Mouse (Mus musculus) midbrain, embryonic 15.5 days (tissue): Measurements from ENCODE around the gene Gja5. TPM values are rescaled to one million over a fixed set of nuclear protein-coding genes. Genes with fewer than 3 reads are reported as not detected.

Experiments
- ATAC-seq: fragments of 200-750 bp; cut with Nextera tagmentation; replicated peaks from 2 replicates; pipeline ENCODE4 v1.8.0; 2017; ENCODE audit warnings: moderate TSS enrichment
- H3K27ac ChIP-seq: fragments of 300-500 bp; sonication (generic); 2 replicates; pipeline ENCODE4 v1.5.1; 2015; ENCODE audit warnings: mild to moderate bottlenecking, inconsistent platforms
- H3K27me3 ChIP-seq: fragments of 300-500 bp; sonication (generic); replicated peaks from 2 replicates; pipeline ENCODE4 v1.6.1; 2015; ENCODE audit warnings: inconsistent platforms
- H3K36me3 ChIP-seq: fragments of 300-500 bp; sonication (generic); replicated peaks from 2 replicates; pipeline ENCODE4 v1.6.1; 2015; ENCODE audit warnings: inconsistent platforms
- H3K4me1 ChIP-seq: fragments of 300-500 bp; sonication (generic); 2 replicates; pipeline ENCODE4 v1.6.1; 2015; ENCODE audit warnings: inconsistent platforms
- H3K4me2 ChIP-seq: fragments of 300-500 bp; sonication (generic); 2 replicates; pipeline ENCODE4 v1.6.1; 2015; ENCODE audit warnings: inconsistent platforms, mild to moderate bottlenecking, moderate library complexity
- H3K4me3 ChIP-seq: fragments of 300-500 bp; sonication (generic); 2 replicates; pipeline ENCODE4 v1.5.1; 2015; ENCODE audit warnings: mild to moderate bottlenecking, inconsistent platforms
- H3K9ac ChIP-seq: fragments of 300-500 bp; sonication (generic); 2 replicates; pipeline ENCODE4 v1.6.1; 2015; ENCODE audit warnings: mild to moderate bottlenecking, inconsistent platforms
- H3K9me3 ChIP-seq: fragments of 300-500 bp; sonication (generic); 2 replicates; pipeline ENCODE4 v1.6.1; 2016; ENCODE audit warnings: inconsistent platforms
- WGBS: fragments of 180-500 bp; shearing (Covaris S2); methylation state at CpG from one replicate; pipeline ENCODE4 v1.1.7; 2015; ENCODE audit warnings: mixed read lengths; 5-methylcytosine and 5-hydroxymethylcytosine counted together
- polyA plus RNA-seq: library from polyadenylated mRNA; unstranded; fragments of >200 nt; fragmentation: Nextera tagmentation; extraction: Ambion mirVana; gene quantifications from 2 replicates; pipeline ENCODE4 v1.2.1, GENCODE M21; 2015

Gene Gja5
- polyA plus RNA-seq, result 3.1 and 4.7 TPM in 2 replicates

- Histone ChIP-seq H3K36me3 (no peaks in the 10 kb centered on the region), H3K4me1 (peaks cover 11% of the 10 kb centered on the region), H3K27me3 (peaks cover 11% of the 10 kb centered on the region; the same call in 1 of the 2 replicates), H3K9me3 (no peaks in the 10 kb centered on the region), H3K4me3 (peak within 1 kb of the TSS; percentile 99), H3K9ac (peak within 1 kb of the TSS; percentile 98), H3K27ac (peak within 1 kb of the TSS; percentile 76), H3K4me2 (peak within 1 kb of the TSS; percentile 68)
- ATAC-seq, result 0 out of 2 replicates have a peak, but pooled peaks have one; percentile 1
- 15% methylated on average over 14 of the region's 14 CpGs for WGBS
These were observed at the start of gene Gja5 for GRCm38 (mm10) chr3:96904393-96904792. Gja5 (plus strand) TSS chr3:96904693.

GRCm38 (mm10) chr3:96855833-96856232 lies 48.7 kb upstream of the Gja5 start:
- Histone ChIP-seq H3K27me3 (no peaks in the 10 kb centered on the region), H3K27ac (no peak overlapping the region), H3K9me3 (no peaks in the 10 kb centered on the region), H3K4me1 (no peaks in the 10 kb centered on the region), H3K4me3 (no peak overlapping the region), H3K4me2 (no peak overlapping the region), H3K9ac (no peak overlapping the region), H3K36me3 (no peaks in the 10 kb centered on the region)
- WGBS, result 74% methylated on average over 3 of the region's 3 CpGs
- ATAC-seq, result no peak

- Histone ChIP-seq H3K4me1 (no peaks in the 10 kb centered on the region), H3K36me3 (no peaks in the 10 kb centered on the region), H3K27ac (no peak overlapping the region), H3K27me3 (no peaks in the 10 kb centered on the region), H3K4me2 (no peak overlapping the region), H3K9ac (no peak overlapping the region), H3K4me3 (no peak overlapping the region), H3K9me3 (no peaks in the 10 kb centered on the region)
- ATAC-seq, result no peak
- WGBS, result 92% methylated on average over 5 of the region's 5 CpGs
These were observed 44.0 kb upstream of the Gja5 start for GRCm38 (mm10) chr3:96860498-96860897.

GRCm38 (mm10) chr3:96867863-96868262 lies 36.6 kb upstream of the Gja5 start:
- no peak overlapping the region for H3K4me2 ChIP-seq
- peaks cover 30% of the 10 kb centered on the region for H3K36me3 ChIP-seq
- no peak overlapping the region for H3K27ac ChIP-seq
- no peaks in the 10 kb centered on the region for H3K27me3 ChIP-seq
- H3K9ac ChIP-seq, result no peak overlapping the region
- 97% methylated on average over 3 of the region's 3 CpGs for WGBS
- H3K9me3 ChIP-seq, result no peaks in the 10 kb centered on the region
- no peaks in the 10 kb centered on the region for H3K4me1 ChIP-seq
- no peak overlapping the region for H3K4me3 ChIP-seq
- no peak for ATAC-seq

- Histone ChIP-seq H3K36me3 (peaks cover 31% of the 10 kb centered on the region), H3K27me3 (no peaks in the 10 kb centered on the region), H3K4me2 (no peak overlapping the region), H3K9me3 (no peaks in the 10 kb centered on the region), H3K27ac (no peak overlapping the region), H3K9ac (no peak overlapping the region), H3K4me1 (no peaks in the 10 kb centered on the region), H3K4me3 (no peak overlapping the region)
- WGBS, result 97% methylated on average over 8 of the region's 8 CpGs
- ATAC-seq, result no peak
These were observed 35.9 kb upstream of the Gja5 start for GRCm38 (mm10) chr3:96868566-96868965.

- H3K36me3 ChIP-seq, result peaks cover 36% of the 10 kb centered on the region
These were observed 35.4 kb upstream of the Gja5 start for GRCm38 (mm10) chr3:96869091-96869490.

GRCm38 (mm10) chr3:96870270-96870669 lies 34.2 kb upstream of the Gja5 start:
- H3K4me2 ChIP-seq, result no peak overlapping the region
- no peaks in the 10 kb centered on the region for H3K27me3 ChIP-seq
- 98% methylated on average over 2 of the region's 2 CpGs for WGBS
- H3K36me3 ChIP-seq, result peaks cover 41% of the 10 kb centered on the region
- H3K9me3 ChIP-seq, result no peaks in the 10 kb centered on the region
- no peak for ATAC-seq
- no peak overlapping the region for H3K4me3 ChIP-seq
- H3K4me1 ChIP-seq, result no peaks in the 10 kb centered on the region
- H3K9ac ChIP-seq, result no peak overlapping the region
- no peak overlapping the region for H3K27ac ChIP-seq

More at GRCm38 (mm10) chr3:96869091-96869490, 35.4 kb upstream of the Gja5 start:
- no peak overlapping the region for H3K9ac ChIP-seq
- no peak overlapping the region for H3K4me3 ChIP-seq
- no peak overlapping the region for H3K27ac ChIP-seq
- no peaks in the 10 kb centered on the region for H3K9me3 ChIP-seq
- no peak overlapping the region for H3K4me2 ChIP-seq
- 91% methylated on average over 7 of the region's 7 CpGs for WGBS
- no peak for ATAC-seq
- H3K27me3 ChIP-seq, result no peaks in the 10 kb centered on the region
- H3K4me1 ChIP-seq, result no peaks in the 10 kb centered on the region

- Histone ChIP-seq H3K4me3 (no peak overlapping the region), H3K36me3 (peaks cover 41% of the 10 kb centered on the region), H3K27ac (no peak overlapping the region), H3K27me3 (no peaks in the 10 kb centered on the region), H3K4me1 (no peaks in the 10 kb centered on the region), H3K9ac (no peak overlapping the region), H3K4me2 (no peak overlapping the region), H3K9me3 (no peaks in the 10 kb centered on the region)
- ATAC-seq, result no peak
- 90% methylated on average over 8 of the region's 8 CpGs for WGBS
These were observed 33.4 kb upstream of the Gja5 start for GRCm38 (mm10) chr3:96871070-96871469.

GRCm38 (mm10) chr3:96872501-96872900 lies 32.0 kb upstream of the Gja5 start:
- Histone ChIP-seq H3K4me1 (no peaks in the 10 kb centered on the region), H3K9ac (no peak overlapping the region), H3K36me3 (peaks cover 41% of the 10 kb centered on the region), H3K27me3 (no peaks in the 10 kb centered on the region), H3K27ac (no peak overlapping the region), H3K9me3 (no peaks in the 10 kb centered on the region), H3K4me3 (no peak overlapping the region), H3K4me2 (no peak overlapping the region)
- ATAC-seq, result no peak
- WGBS, result 96% methylated on average over 8 of the region's 8 CpGs

GRCm38 (mm10) chr3:96874808-96875571 lies 29.5 kb upstream of the Gja5 start:
- H3K27ac ChIP-seq, result no peak overlapping the region
- H3K9me3 ChIP-seq, result no peaks in the 10 kb centered on the region
- 89% methylated on average over 7 of the region's 7 CpGs for WGBS
- H3K4me3 ChIP-seq, result no peak overlapping the region
- H3K27me3 ChIP-seq, result no peaks in the 10 kb centered on the region
- ATAC-seq, result no peak
- no peaks in the 10 kb centered on the region for H3K4me1 ChIP-seq
- H3K9ac ChIP-seq, result no peak overlapping the region
- no peak overlapping the region for H3K4me2 ChIP-seq
- peaks cover 37% of the 10 kb centered on the region for H3K36me3 ChIP-seq

- no peak overlapping the region for H3K4me3 ChIP-seq
- H3K4me1 ChIP-seq, result no peaks in the 10 kb centered on the region
- H3K9me3 ChIP-seq, result no peaks in the 10 kb centered on the region
- no peak overlapping the region for H3K9ac ChIP-seq
- 90% methylated on average over 9 of the region's 9 CpGs for WGBS
- H3K27me3 ChIP-seq, result no peaks in the 10 kb centered on the region
- no peak overlapping the region for H3K27ac ChIP-seq
- H3K36me3 ChIP-seq, result peaks cover 22% of the 10 kb centered on the region
- ATAC-seq, result no peak
- H3K4me2 ChIP-seq, result no peak overlapping the region
These were observed 25.0 kb upstream of the Gja5 start for GRCm38 (mm10) chr3:96879536-96879935.

- Histone ChIP-seq H3K4me1 (no peaks in the 10 kb centered on the region), H3K9me3 (no peaks in the 10 kb centered on the region), H3K4me2 (no peak overlapping the region), H3K4me3 (no peak overlapping the region), H3K27me3 (no peaks in the 10 kb centered on the region), H3K36me3 (peaks cover 22% of the 10 kb centered on the region), H3K27ac (no peak overlapping the region), H3K9ac (no peak overlapping the region)
- 87% methylated on average over 4 of the region's 4 CpGs for WGBS
- ATAC-seq, result no peak
These were observed 24.1 kb upstream of the Gja5 start for GRCm38 (mm10) chr3:96880385-96880784.

GRCm38 (mm10) chr3:96881557-96881956 lies 22.9 kb upstream of the Gja5 start:
- Histone ChIP-seq H3K4me3 (no peak overlapping the region), H3K9ac (no peak overlapping the region), H3K4me1 (no peaks in the 10 kb centered on the region), H3K9me3 (no peaks in the 10 kb centered on the region), H3K27ac (no peak overlapping the region), H3K4me2 (no peak overlapping the region), H3K27me3 (no peaks in the 10 kb centered on the region), H3K36me3 (peaks cover 22% of the 10 kb centered on the region)
- WGBS, result 90% methylated on average over 6 of the region's 6 CpGs
- no peak for ATAC-seq
